Comparison of ENCODE assay signal across 8 mouse cellular contexts in the genomic region with DNA sequence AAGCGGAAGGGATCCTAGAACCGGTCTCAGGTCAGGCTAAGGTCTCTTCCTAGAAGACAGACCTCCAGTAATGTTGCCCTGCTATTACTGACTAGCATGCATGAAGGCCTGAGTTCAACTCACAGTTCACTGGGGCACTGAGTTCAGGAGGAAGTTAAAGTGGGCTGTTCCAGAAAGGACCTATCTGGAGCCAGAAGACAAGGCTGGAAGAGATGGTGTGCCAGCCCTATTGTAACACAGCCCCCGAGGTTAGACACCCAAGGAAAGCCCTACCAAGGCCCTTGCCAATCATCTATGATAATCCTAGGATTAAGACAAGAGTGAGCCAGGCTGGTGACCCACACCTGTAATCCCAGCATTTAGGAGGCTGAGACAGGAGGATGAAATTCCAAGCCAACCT. TPM values are rescaled to one million over a fixed set of nuclear protein-coding genes. Genes with fewer than 3 reads are reported as not detected.
DNase-seq lines count a peak whose midpoint lies in the region; ATAC-seq and TF ChIP-seq lines count a peak whose summit lies in the region.

No protein-coding gene starts in this region.

- peak overlapping the region; percentile 40; the same call in 1 of the 2 replicates for H3K4me3 ChIP-seq in forebrain, postnatal 0 days (ENCODE audit: low read depth, low read length)
- no peak overlapping the region; the same call in 1 of the 2 replicates for H3K4me3 ChIP-seq in forebrain, embryonic 16.5 days (replicated peaks; ENCODE audit: low read length)
- peak overlapping the region; percentile 97 for H3K4me3 ChIP-seq in megakaryocyte, embryonic 14.5 days (replicated peaks)
- peak overlapping the region; percentile 60 for H3K4me3 ChIP-seq in limb, embryonic 12.5 days (replicated peaks)
- H3K4me3 ChIP-seq in stomach, embryonic 15.5 days (replicated peaks): peak overlapping the region; percentile 66

- DNase-seq in forebrain, postnatal 0 days: no peak
- no peak for DNase-seq in testis, postnatal 10 days (ENCODE audit: low spot score)
- no peak for DNase-seq in cerebellum, adult 11-12 months

- H3K9me3 ChIP-seq in forebrain, postnatal 0 days (ENCODE audit: low read length): no peaks in the 10 kb centered on the region
- no peaks in the 10 kb centered on the region; the same call in 1 of the 2 replicates for H3K9me3 ChIP-seq in forebrain, embryonic 16.5 days (ENCODE audit: control insufficient read depth, low read length)
- H3K9me3 ChIP-seq in megakaryocyte, embryonic 14.5 days: no peaks in the 10 kb centered on the region
- no peaks in the 10 kb centered on the region for H3K9me3 ChIP-seq in limb, embryonic 12.5 days
- H3K9me3 ChIP-seq in stomach, embryonic 15.5 days: no peaks in the 10 kb centered on the region

- no peak for ATAC-seq in forebrain, postnatal 0 days
- no peak for ATAC-seq in forebrain, embryonic 16.5 days
- ATAC-seq in megakaryocyte, adult 5-6 weeks (ENCODE audit: poor library complexity, severe bottlenecking): no peak
- no peak for ATAC-seq in limb, embryonic 12.5 days (ENCODE audit: insufficient number of reproducible peaks, insufficient read depth, low FRiP score, low TSS enrichment, low read depth)
- no peak for ATAC-seq in stomach, embryonic 15.5 days (ENCODE audit: insufficient read depth, low FRiP score, low read depth)

- no peaks in the 10 kb centered on the region for H3K4me1 ChIP-seq in forebrain, postnatal 0 days (ENCODE audit: insufficient read depth)
- H3K4me1 ChIP-seq in forebrain, embryonic 16.5 days (replicated peaks; ENCODE audit: control insufficient read depth, insufficient read depth, low read length): peaks cover 8% of the 10 kb centered on the region
- peaks cover 92% of the 10 kb centered on the region for H3K4me1 ChIP-seq in megakaryocyte, embryonic 14.5 days
- 0 out of 2 replicates have a peak, but pooled peaks cover 3% of the 10 kb centered on the region for H3K4me1 ChIP-seq in limb, embryonic 12.5 days (replicated peaks)
- H3K4me1 ChIP-seq in stomach, embryonic 15.5 days: peaks cover 5% of the 10 kb centered on the region; the same call in 1 of the 2 replicates

- TF ChIP-seq CTCF in forebrain, postnatal 0 days (IDR thresholded peaks at IDR 0.05; ENCODE audit: low read depth): no peak

- H3K4me2 ChIP-seq in forebrain, postnatal 0 days (ENCODE audit: low read depth): peak overlapping the region; percentile 86; the same call in 1 of the 2 replicates
- no peak overlapping the region for H3K4me2 ChIP-seq in forebrain, embryonic 16.5 days (ENCODE audit: low read length)
- peak overlapping the region; percentile 97 for H3K4me2 ChIP-seq in limb, embryonic 12.5 days
- H3K4me2 ChIP-seq in stomach, embryonic 15.5 days: peak overlapping the region; percentile 99

- peaks cover 13% of the 10 kb centered on the region for H3K27me3 ChIP-seq in forebrain, postnatal 0 days (ENCODE audit: insufficient read depth, low read length)
- peaks cover 30% of the 10 kb centered on the region for H3K27me3 ChIP-seq in forebrain, embryonic 16.5 days (replicated peaks; ENCODE audit: control insufficient read depth, insufficient read depth, low read length)
- H3K27me3 ChIP-seq in megakaryocyte, embryonic 14.5 days (replicated peaks): no peaks in the 10 kb centered on the region
- H3K27me3 ChIP-seq in limb, embryonic 12.5 days: peaks cover 58% of the 10 kb centered on the region
- peaks cover 10% of the 10 kb centered on the region; the same call in 1 of the 2 replicates for H3K27me3 ChIP-seq in stomach, embryonic 15.5 days (replicated peaks)

- H3K27ac ChIP-seq in forebrain, postnatal 0 days (ENCODE audit: low read depth, low read length): no peak overlapping the region
- H3K27ac ChIP-seq in forebrain, embryonic 16.5 days (ENCODE audit: low read length): no peak overlapping the region
- no peak overlapping the region for H3K27ac ChIP-seq in limb, embryonic 12.5 days
- no peak overlapping the region for H3K27ac ChIP-seq in stomach, embryonic 15.5 days

- no peak overlapping the region for H3K9ac ChIP-seq in forebrain, postnatal 0 days
- H3K9ac ChIP-seq in forebrain, embryonic 16.5 days (replicated peaks; ENCODE audit: low read depth, low read length): no peak overlapping the region
- H3K9ac ChIP-seq in limb, embryonic 12.5 days (replicated peaks): no peak overlapping the region
- H3K9ac ChIP-seq in stomach, embryonic 15.5 days: 0 out of 2 replicates have a peak overlapping the region, but pooled peaks have one; percentile 63

- H3K36me3 ChIP-seq in forebrain, postnatal 0 days (ENCODE audit: insufficient read depth): no peaks in the 10 kb centered on the region
- H3K36me3 ChIP-seq in forebrain, embryonic 16.5 days (ENCODE audit: control insufficient read depth, insufficient read depth): no peaks in the 10 kb centered on the region
- H3K36me3 ChIP-seq in megakaryocyte, embryonic 14.5 days (replicated peaks; ENCODE audit: low read length): peaks cover 38% of the 10 kb centered on the region
- H3K36me3 ChIP-seq in limb, embryonic 12.5 days: no peaks in the 10 kb centered on the region
- H3K36me3 ChIP-seq in stomach, embryonic 15.5 days: no peaks in the 10 kb centered on the region

- 64% methylated on average over 3 of the region's 3 CpGs for WGBS in forebrain, postnatal 0 days
- 65% methylated on average over 3 of the region's 3 CpGs for WGBS in forebrain, embryonic 16.5 days
- WGBS in limb, embryonic 12.5 days: 51% methylated on average over 3 of the region's 3 CpGs
- WGBS in stomach, embryonic 15.5 days: 60% methylated on average over 3 of the region's 3 CpGs

RNA-seq across cellular contexts. Expression of a gene that starts 0.8 kb away (rescaled TPM):
- total RNA-seq in forebrain, postnatal 0 days (2014; rRNA removed): 1.7 and 6.1 TPM in 2 replicates
- polyA plus RNA-seq in forebrain, postnatal 0 days (2015; fragmentation: Nextera tagmentation; extraction: Ambion mirVana): 0.88 and 0.97 TPM in 2 replicates
- polyA plus RNA-seq in forebrain, embryonic 16.5 days (2015; fragmentation: Nextera tagmentation; extraction: Ambion mirVana): 0.61 and 1.1 TPM in 2 replicates
- polyA plus RNA-seq in megakaryocyte, embryonic 14.5 days (2012; ENCODE audit: insufficient read depth, low replicate concordance): 32.5 and 42.2 TPM in 2 replicates
- 9.2 and 10.1 TPM in 2 replicates for total RNA-seq in megakaryocyte, adult 5-6 weeks (2015)
- total RNA-seq in megakaryocyte, adult 5-6 weeks (2017): 14.5 and 14.6 TPM in 2 replicates
- 1.0 and 1.4 TPM in 2 replicates for polyA plus RNA-seq in limb, embryonic 12.5 days (2016; fragmentation: Nextera tagmentation; extraction: Ambion mirVana)
- 1.6 and 1.9 TPM in 2 replicates for polyA plus RNA-seq in stomach, embryonic 15.5 days (2015; fragmentation: Nextera tagmentation; extraction: Ambion mirVana)

RNA-seq across cellular contexts. Expression of a gene that starts 6.6 kb away (rescaled TPM):
- total RNA-seq in forebrain, postnatal 0 days (2014; rRNA removed): 71.2 and 84.1 TPM in 2 replicates
- 97.7 and 100 TPM in 2 replicates for polyA plus RNA-seq in forebrain, postnatal 0 days (2015; fragmentation: Nextera tagmentation; extraction: Ambion mirVana)
- polyA plus RNA-seq in forebrain, embryonic 16.5 days (2015; fragmentation: Nextera tagmentation; extraction: Ambion mirVana): 76.3 and 81.0 TPM in 2 replicates
- polyA plus RNA-seq in megakaryocyte, embryonic 14.5 days (2012; ENCODE audit: insufficient read depth, low replicate concordance): 1,324 and 2,330 TPM in 2 replicates
- 36.2 and 38.0 TPM in 2 replicates for total RNA-seq in megakaryocyte, adult 5-6 weeks (2015)
- 19.1 and 21.8 TPM in 2 replicates for total RNA-seq in megakaryocyte, adult 5-6 weeks (2017)
- 104 and 105 TPM in 2 replicates for polyA plus RNA-seq in limb, embryonic 12.5 days (2016; fragmentation: Nextera tagmentation; extraction: Ambion mirVana)
- 83.7 and 85.8 TPM in 2 replicates for polyA plus RNA-seq in stomach, embryonic 15.5 days (2015; fragmentation: Nextera tagmentation; extraction: Ambion mirVana)

RNA-seq across cellular contexts. Expression of a gene that starts 16.7 kb away (rescaled TPM):
- 0.23 TPM in 1 of 2 replicates, not detected in the other for total RNA-seq in forebrain, postnatal 0 days (2014; rRNA removed)
- 0.67 and 0.82 TPM in 2 replicates for polyA plus RNA-seq in forebrain, postnatal 0 days (2015; fragmentation: Nextera tagmentation; extraction: Ambion mirVana)
- 0.65 and 1.5 TPM in 2 replicates for polyA plus RNA-seq in forebrain, embryonic 16.5 days (2015; fragmentation: Nextera tagmentation; extraction: Ambion mirVana)
- polyA plus RNA-seq in megakaryocyte, embryonic 14.5 days (2012; ENCODE audit: insufficient read depth, low replicate concordance): 0.46 TPM in 1 of 2 replicates, not detected in the other
- not detected in 2 replicates for total RNA-seq in megakaryocyte, adult 5-6 weeks (2015)
- total RNA-seq in megakaryocyte, adult 5-6 weeks (2017): 0.37 and 2.4 TPM in 2 replicates
- 2.5 and 2.7 TPM in 2 replicates for polyA plus RNA-seq in limb, embryonic 12.5 days (2016; fragmentation: Nextera tagmentation; extraction: Ambion mirVana)
- polyA plus RNA-seq in stomach, embryonic 15.5 days (2015; fragmentation: Nextera tagmentation; extraction: Ambion mirVana): 67.4 and 70.6 TPM in 2 replicates

RNA-seq across cellular contexts. Expression of a gene that starts 17.7 kb away (rescaled TPM):
- total RNA-seq in forebrain, postnatal 0 days (2014; rRNA removed): 2.5 and 3.5 TPM in 2 replicates
- 0.75 and 2.3 TPM in 2 replicates for polyA plus RNA-seq in forebrain, postnatal 0 days (2015; fragmentation: Nextera tagmentation; extraction: Ambion mirVana)
- 1.3 and 2.5 TPM in 2 replicates for polyA plus RNA-seq in forebrain, embryonic 16.5 days (2015; fragmentation: Nextera tagmentation; extraction: Ambion mirVana)
- 0.19 and 0.61 TPM in 2 replicates for polyA plus RNA-seq in megakaryocyte, embryonic 14.5 days (2012; ENCODE audit: insufficient read depth, low replicate concordance)
- 1.4 and 3.8 TPM in 2 replicates for total RNA-seq in megakaryocyte, adult 5-6 weeks (2015)
- 1.2 and 7.5 TPM in 2 replicates for total RNA-seq in megakaryocyte, adult 5-6 weeks (2017)
- 0.56 and 0.69 TPM in 2 replicates for polyA plus RNA-seq in limb, embryonic 12.5 days (2016; fragmentation: Nextera tagmentation; extraction: Ambion mirVana)
- 0.60 and 1.2 TPM in 2 replicates for polyA plus RNA-seq in stomach, embryonic 15.5 days (2015; fragmentation: Nextera tagmentation; extraction: Ambion mirVana)

RNA-seq across cellular contexts. Expression of a gene that starts 50.2 kb away (rescaled TPM):
- 32.3 and 36.7 TPM in 2 replicates for total RNA-seq in forebrain, postnatal 0 days (2014; rRNA removed)
- 94.6 and 127 TPM in 2 replicates for polyA plus RNA-seq in forebrain, postnatal 0 days (2015; fragmentation: Nextera tagmentation; extraction: Ambion mirVana)
- polyA plus RNA-seq in forebrain, embryonic 16.5 days (2015; fragmentation: Nextera tagmentation; extraction: Ambion mirVana): 39.9 and 50.9 TPM in 2 replicates
- 19.9 and 37.0 TPM in 2 replicates for polyA plus RNA-seq in megakaryocyte, embryonic 14.5 days (2012; ENCODE audit: insufficient read depth, low replicate concordance)
- 6.1 and 7.3 TPM in 2 replicates for total RNA-seq in megakaryocyte, adult 5-6 weeks (2015)
- total RNA-seq in megakaryocyte, adult 5-6 weeks (2017): 2.6 and 5.3 TPM in 2 replicates
- polyA plus RNA-seq in limb, embryonic 12.5 days (2016; fragmentation: Nextera tagmentation; extraction: Ambion mirVana): 106 and 107 TPM in 2 replicates
- 525 and 574 TPM in 2 replicates for polyA plus RNA-seq in stomach, embryonic 15.5 days (2015; fragmentation: Nextera tagmentation; extraction: Ambion mirVana)

Comparison
In these comparisons a context has a peak if more than half of its experiments do, and no peak if none do; other contexts are left out.
1. RNA of a gene that starts 0.8 kb away (polyA plus RNA-seq): 32.5 to 42.2 TPM in megakaryocyte, embryonic 14.5 days; 1.6 to 1.9 TPM in stomach, embryonic 15.5 days, 0.61 to 1.1 TPM in forebrain, embryonic 16.5 days, 1.0 to 1.4 TPM in limb, embryonic 12.5 days and 0.88 to 0.97 TPM in forebrain, postnatal 0 days; every median in the first group is over 10 times any median in the second.
2. RNA of a gene that starts 6.6 kb away (polyA plus RNA-seq): 1,324 to 2,330 TPM in megakaryocyte, embryonic 14.5 days; 104 to 105 TPM in limb, embryonic 12.5 days, 97.7 to 100 TPM in forebrain, postnatal 0 days, 83.7 to 85.8 TPM in stomach, embryonic 15.5 days and 76.3 to 81.0 TPM in forebrain, embryonic 16.5 days; every median in the first group is over 10 times any median in the second.
3. RNA of a gene that starts 16.7 kb away (polyA plus RNA-seq): 67.4 to 70.6 TPM in stomach, embryonic 15.5 days; 2.5 to 2.7 TPM in limb, embryonic 12.5 days, 0.65 to 1.5 TPM in forebrain, embryonic 16.5 days, 0.67 to 0.82 TPM in forebrain, postnatal 0 days and 0.46 TPM in megakaryocyte, embryonic 14.5 days; every median in the first group is over 10 times any median in the second.